Mouse (Mus musculus): Measurements from ENCODE around the gene Hspa1l.
"Not testable (repeated sequence)": the region's sequence is repeated elsewhere in the genome, so short reads cannot be mapped to it uniquely, and the experiment has no call there.

Gene Hspa1l

DNA sequence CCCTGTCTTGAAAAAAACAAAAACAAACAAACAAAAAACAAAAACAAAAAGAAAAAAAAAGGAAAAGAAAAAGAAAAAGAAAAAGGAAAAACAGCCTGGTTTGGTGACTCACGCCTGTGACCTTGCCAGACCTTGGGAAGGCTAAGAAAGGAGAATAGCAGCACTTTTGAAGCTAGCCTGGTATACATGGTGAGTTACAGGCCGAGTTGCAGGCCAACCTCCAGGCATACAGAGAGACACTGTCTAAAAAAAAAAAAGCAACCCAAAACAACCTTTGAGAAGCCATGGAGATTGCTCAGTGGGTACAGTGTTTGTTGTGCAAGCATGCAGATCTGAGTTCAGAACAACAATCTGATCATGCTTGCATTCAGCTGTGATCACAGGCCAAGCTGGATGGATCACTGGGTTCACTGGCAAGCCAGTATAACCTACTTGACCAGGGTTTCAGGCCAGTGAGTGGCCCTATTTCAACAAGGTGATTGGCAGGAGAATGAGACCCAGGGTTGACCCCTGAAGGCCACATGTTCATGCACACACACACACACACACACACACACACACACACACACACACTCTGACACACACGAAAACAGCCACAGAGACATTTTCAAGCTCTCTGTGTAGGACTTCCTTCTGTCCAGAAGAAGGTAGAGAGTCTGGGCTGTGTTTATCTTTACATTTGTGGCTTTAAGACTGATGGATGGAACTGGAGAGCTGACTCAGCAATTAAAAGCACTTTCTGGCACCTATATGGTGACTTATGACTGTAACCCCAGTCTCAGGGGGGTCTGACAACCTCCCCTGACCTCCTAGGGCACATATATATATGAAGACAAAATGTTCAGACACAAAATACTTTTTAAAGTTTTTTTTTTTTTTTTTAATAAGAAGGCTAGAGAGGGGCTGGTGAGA lies 3.3 kb downstream of the Hspa1l start:
- no peak for DNase-seq (ENCODE audit: low spot score in 2 of 2)

DNA sequence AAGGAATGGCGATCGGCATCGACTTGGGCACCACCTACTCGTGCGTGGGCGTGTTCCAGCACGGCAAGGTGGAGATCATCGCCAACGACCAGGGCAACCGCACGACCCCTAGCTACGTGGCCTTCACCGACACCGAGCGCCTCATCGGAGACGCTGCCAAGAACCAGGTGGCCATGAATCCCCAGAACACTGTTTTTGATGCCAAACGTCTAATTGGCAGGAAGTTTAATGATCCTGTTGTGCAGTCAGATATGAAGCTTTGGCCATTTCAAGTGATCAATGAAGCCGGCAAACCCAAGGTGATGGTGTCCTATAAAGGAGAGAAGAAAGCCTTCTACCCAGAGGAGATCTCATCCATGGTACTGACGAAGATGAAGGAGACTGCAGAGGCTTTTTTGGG lies 4.5 kb downstream of the Hspa1l start:
- no peak for DNase-seq (ENCODE audit: low spot score in 2 of 2)

DNA sequence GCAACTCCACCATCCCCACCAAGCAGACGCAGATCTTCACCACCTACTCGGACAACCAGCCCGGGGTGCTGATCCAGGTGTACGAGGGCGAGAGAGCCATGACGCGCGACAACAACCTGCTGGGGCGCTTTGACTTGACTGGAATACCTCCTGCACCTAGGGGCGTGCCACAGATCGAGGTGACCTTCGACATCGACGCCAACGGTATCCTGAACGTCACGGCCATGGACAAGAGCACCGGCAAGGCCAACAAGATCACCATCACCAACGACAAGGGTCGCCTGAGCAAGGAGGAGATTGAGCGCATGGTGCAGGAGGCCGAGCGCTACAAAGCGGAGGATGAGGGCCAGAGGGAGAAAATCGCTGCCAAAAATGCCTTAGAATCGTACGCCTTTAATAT lies 5.7 kb downstream of the Hspa1l start:
- no peak for DNase-seq (ENCODE audit: low spot score in 2 of 2)

DNA sequence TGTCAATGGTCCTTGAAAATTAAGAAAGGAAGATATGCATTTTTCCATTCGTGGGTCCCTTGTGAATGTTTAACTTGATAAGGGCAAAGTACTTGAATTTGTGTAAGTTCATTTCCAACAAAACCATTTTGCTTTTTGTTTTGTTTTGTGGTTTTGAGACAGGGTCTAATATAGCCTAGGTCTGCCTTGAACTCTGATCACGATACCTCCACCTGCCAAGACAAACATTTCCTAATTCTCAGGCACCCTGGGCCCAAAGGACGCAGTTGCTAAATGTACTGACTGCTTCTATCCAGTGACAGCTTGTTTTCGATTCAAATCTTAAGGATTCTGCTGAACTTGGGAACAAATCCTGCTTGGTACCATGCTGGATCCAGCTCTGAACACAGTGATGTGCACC lies 7.1 kb downstream of the Hspa1l start:
- no peak for DNase-seq (ENCODE audit: low spot score in 2 of 2)

DNA sequence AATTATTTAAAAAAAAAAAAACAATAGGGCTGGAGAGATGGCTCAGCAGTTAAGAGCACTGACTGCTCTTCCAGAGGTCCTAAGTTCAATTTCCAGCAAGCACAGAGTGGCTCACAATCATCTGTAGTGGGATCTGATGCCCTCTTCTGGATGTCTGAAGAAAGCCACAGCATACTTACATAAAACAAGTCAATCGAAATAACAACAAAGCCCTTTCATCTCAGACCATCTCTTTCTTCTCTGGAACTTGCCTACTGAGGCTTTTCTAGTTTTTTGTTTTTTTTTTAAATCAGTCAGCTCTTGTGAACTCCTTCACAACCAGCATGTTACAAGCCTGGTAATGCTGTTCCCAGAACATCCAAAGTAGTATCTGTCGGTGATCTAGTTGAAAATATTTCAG lies 8.2 kb downstream of the Hspa1l start:
- DNase-seq (ENCODE audit: low spot score in 2 of 2) = peak in 1 of 2 experiments; percentile 57

DNA sequence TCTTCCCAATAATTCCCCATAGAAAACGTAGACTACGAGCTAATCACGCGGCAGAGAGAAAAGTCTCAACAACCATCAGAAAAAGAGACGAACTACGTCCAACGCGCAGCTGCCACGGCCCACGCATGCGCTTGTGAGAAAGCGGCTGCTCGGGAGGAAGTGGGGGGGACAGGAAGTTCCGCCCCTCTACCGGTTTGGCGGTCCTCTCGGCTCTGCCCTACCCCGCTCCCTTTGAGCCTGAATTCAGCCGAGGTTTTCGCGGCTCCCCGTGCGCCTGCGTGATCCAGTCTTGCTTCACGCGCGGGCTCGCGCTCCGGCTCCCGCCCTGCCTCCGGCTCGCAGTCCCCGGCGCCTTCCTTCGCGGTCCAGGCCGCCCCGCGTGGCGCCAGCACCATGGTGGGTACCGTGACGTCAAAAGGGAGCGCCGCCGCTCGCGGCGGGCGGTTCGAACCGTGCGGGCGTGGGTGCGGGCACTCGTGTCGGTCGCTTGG lies 9.2 kb downstream of the Hspa1l start, which contains the start of gene Lsm2:
Lsm2 (plus strand) TSS at position 173 of the 491 bp plus-strand sequence.
- DNase-seq (ENCODE audit: low spot score in 2 of 2) = peak; percentile 93 to 94

DNA sequence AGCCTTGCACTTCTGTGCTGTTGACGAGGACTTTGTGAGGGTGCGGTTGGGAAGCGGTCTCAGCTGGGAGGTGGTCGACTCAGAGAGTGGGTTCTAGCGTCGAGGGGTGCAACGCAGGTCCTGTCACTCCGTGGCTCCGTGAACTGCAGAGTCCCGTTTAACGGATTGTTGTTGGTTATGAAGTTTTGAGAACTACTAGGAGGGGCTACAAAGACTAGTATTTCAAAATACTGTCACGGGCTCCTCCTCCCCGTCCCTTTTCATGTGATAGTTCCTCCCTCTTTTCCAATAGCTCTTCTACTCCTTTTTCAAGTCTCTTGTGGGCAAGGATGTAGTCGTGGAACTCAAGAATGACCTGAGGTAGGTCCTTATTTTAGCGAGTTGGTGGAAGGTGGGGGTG lies 9.8 kb downstream of the Hspa1l start:
- no peak for DNase-seq (ENCODE audit: low spot score in 2 of 2)

DNA sequence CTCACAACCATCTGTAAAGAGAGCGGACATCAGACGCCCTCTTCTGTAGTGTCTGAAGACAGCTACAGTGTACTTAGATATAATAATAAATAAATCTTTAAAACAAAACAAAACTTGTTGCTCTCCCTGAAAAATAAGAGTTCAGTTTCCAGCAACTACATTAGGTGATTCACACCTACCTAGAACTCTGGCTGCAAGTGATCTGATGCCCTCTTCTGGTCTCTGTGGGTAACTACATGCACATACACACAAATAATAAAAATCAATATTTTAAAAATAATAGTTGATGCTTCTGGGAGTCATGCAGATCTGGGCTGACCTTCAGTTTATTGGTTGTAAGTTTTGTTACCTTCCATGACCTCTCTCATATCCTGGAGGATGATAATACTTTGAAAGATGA lies 11.7 kb downstream of the Hspa1l start:
- no peak for DNase-seq (ENCODE audit: low spot score in 2 of 2)

DNA sequence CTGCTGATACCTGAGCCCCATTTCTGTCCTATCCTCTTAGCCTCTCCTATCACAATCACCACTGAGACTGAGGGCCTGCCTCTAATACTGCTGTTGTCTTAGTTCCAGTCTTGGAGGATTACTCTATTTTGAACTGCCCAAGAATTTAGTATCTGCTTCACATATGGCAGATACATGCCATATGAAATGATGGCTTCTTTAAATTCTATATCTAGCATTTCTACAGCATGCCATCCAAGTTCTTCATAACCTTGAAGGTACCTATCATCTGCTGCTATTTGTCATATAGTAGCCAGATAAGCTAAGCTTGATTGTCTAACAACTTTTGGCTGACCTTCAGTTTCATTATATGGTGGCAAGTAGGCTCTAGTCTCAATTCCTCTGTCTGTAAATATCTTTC lies 22.2 kb downstream of the Hspa1l start:
- DNase-seq (ENCODE audit: low spot score in 2 of 2) = no peak

DNA sequence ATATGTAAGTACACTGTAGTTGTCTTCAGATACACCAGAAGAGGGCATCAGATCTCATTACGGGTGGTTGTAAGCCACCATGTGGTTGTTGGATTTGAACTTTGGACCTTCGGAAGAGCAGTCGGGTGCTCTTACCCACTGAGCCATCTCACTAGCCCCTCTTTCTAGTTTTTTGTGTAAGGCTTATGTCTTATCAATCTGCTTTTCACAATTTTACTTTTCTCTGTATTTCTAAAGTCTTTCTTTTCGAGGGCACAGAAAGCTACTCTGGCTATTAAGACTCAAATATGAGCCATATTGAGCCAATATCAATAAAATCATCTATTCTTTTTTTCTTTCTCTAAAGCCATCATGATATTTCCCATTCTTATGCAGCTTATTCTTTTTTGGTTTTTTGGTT lies 22.7 kb downstream of the Hspa1l start:
- not testable (repeated sequence) for DNase-seq (ENCODE audit: low spot score in 2 of 2)

DNA sequence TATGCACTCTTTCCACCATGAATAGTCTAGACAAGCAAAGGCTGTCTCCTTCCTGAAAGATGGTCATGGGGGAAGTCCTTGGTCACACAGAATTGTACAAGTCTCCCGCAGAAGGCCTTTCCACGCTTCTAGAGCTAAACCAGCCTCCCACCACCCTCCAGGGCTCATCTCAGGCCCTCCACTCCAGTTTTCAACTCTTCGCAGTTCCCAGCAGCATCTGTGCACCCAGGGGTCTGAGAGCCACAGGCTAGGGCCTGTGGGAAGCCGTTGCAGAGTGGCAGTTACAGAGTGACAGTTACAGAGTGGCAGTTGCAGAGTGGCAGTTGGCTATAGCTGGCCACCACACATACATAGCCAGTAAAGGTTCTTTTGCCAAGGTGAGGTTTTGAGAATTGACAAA lies 23.4 kb downstream of the Hspa1l start:
- DNase-seq (ENCODE audit: low spot score in 2 of 2) = not testable (repeated sequence)

DNA sequence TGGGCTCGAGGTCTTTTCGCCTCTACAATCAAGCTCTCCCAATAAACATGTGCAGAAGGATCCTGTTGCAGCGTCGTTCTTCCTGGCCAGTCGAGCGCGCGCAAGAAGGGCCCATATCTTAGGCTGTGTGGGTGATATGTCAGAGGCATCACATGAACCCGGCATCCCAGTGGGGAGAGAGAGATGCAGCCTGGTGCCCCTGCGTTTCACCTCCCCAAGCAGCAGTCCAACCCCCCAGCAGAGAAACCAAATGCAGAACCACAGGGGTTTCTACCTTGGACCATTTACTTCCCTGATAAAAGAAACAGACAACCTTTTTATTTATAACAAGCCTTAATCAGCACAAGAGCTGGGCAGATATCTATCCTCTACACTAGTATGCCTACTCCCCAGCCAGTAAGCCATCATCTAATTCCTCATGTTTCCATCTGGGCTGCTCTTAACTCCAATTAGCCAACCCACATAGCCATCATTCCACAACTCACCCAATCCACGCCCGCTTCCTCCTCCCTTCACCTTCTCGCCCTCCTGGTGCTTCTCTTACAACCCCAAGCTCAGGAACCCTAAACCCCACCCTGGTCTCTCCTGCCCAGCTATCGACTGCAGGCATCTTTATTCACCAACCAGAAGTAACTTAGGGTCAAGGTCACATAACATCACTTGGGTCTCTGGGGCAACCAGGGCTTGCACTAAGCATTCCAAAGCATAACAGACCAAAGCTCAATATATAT lies 24.1 kb downstream of the Hspa1l start:
- no peak for DNase-seq (ENCODE audit: low spot score in 2 of 2)

DNA sequence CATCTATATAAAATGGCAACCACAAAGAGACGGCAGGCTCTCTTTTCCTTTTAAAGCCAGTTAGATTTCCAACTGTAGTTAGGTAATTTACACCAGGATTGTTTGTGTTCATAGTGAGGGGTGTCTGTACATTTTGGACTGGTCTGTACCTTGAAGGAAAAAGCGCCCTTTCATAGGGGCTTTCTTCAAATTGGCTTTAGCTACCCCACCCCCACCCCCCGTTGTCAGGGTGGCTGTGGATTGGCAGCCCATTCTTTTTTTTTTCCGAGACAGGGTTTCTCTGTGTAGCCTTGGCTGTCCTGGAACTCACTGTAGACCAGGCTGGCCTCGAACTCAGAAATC lies 24.6 kb downstream of the Hspa1l start:
- no peak for DNase-seq (ENCODE audit: low spot score in 2 of 2)

DNA sequence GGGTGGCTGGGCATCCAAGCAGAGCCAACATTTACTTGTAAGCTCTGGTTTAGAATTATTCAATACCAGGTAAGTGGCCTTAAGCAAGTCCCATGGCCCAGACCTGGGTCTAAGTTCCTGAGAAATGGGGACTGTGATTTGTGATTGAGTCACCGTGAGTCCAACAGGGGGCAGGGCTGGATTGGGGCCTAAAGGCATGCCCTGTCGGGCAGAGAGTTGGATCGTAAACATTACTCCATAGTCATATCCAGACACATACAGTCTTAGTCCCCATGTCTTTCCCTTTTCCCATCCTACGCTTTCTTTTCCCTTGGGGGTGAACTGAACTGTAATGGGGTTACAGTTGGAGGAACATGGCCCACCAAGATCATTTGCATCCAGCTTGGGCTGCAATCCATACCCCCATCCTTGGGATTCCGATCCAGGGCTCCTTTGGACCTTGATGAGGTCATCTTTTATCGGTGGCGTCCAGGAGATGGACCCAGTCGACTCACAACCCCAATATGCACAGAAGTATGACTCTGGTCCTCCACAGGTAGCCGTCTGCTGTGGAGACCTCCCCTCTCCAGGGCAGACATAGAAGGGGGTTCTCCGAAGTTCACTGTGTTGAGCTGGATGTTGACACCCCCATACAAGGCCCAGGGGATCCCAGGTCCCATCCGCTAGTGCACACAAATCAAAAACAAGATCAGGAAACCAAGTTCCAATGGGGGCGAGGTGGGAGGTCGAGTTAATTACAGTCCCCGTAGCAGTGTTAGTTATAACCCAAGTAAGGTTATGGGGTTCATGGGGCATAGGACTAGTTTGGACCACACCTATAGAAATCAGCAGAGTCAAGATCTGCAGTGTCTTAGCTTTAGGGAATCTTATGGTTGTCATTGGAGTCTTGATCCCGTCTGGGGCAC lies 26.3 kb downstream of the Hspa1l start:
- no peak for DNase-seq (ENCODE audit: low spot score in 2 of 2)

DNA sequence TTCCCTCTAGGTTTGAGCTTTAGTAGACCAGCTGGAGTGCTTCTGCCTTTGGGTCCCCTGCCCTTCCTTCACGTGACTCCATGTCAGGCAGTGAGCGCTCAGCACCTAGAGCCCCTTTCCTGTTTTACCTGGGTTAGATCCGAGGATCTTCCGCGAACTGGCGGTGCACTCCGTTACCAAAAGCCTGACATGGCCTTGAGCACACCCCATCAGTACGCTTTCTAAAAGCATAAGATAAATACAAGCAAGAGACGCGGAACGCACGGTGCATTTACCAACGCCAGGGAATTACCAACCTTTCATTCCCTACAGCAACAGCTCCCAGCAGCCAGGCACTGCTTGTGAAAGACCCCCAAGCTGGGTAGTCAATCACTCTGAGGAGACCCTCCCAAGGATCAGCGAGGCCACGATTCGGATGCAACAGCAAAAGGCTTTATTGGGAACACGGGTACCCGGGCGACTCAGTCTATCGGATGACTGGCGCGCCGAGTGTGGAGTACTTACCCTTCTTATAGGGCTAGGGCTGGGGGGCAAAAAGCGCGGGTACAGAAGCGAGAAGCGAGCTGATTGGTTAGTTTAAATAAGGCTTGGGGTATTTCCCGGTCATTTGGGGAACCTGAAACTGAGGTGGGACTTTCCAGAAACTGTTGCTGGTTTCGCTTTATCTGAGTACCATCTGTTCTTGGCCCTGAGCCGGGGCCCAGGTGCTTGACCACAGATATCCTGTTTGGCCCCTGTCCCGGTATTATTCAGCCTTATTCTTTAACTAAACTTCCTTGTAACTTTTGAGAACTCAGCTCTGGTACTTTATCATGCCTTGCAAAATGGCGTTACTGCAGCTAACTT lies 27.6 kb downstream of the Hspa1l start:
- DNase-seq (ENCODE audit: low spot score in 2 of 2) = not testable (repeated sequence)

DNA sequence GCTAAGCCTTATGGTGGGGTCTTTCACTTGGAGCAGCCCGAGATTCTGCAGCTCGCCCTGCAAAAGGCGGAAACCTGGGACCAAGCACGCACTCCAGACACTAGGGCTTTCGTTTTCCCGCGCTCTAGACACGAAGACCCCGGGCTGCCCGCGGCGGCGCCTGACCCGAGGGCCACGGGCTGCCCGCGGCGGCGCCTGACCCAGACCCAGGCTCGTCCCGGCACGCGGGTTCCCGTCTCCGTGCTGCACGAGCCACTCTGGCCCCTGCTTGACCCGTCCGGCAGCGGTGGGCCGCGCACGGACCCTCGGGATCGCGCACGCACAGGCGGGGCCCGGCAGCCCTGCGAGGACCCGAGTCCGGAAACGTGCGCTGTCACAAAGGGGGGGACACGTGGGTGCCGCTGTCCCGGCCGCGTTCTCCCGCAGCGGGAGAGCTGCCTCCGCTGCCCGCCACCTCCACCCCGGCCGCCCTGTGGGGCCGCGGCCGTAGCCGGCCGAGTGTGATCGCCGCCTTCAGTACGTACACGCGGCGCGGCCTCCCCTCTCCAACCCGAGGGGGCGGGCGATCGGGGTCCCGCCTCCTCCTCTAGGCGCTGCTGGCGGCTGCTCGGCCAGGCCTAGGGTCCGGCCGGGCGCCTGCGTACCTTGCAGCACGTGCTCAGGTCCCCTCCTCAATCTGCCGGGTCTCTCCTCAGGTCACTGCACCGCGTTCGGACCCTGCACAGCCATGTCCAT lies 28.4 kb downstream of the Hspa1l start, which contains the start of gene Vars:
Vars (plus strand) TSS at position 271 of the 735 bp plus-strand sequence.
- peak; percentile 90 for DNase-seq (ENCODE audit: low spot score in 2 of 2)

DNA sequence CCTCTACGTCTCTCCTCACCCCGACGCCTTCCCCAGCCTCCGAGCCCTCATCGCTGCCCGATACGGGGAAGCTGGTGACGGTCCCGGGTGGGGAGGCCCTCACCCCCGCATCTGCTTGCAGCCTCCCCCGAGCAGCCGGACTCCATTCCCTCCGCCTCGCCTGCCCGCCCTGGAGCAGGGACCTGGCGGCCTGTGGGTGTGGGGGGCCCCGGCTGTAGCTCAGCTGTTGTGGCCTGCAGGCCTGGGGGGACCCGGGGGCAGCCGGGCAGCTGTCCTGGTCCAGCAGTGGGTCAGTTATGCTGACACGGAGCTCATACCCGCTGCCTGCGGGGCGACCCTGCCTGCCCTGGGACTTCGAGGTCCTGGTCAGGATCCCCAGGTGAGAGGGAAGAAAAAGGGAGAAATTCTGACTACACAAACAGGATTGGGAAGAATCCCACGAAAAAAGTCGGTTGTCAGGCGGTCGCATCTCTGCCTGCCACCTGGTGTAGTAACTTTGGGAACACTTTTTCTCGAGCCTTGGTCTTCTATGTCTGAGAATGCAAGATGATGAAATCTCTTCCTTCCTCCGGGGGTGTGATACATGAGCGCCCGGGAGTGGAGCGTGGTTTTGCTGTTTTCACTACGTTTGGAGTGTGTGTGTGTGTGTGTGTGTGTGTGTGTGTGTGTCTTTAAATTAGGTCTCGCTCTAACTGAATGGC lies 29.1 kb downstream of the Hspa1l start:
- DNase-seq (ENCODE audit: low spot score in 2 of 2) = peak in 1 of 2 experiments; percentile 31

DNA sequence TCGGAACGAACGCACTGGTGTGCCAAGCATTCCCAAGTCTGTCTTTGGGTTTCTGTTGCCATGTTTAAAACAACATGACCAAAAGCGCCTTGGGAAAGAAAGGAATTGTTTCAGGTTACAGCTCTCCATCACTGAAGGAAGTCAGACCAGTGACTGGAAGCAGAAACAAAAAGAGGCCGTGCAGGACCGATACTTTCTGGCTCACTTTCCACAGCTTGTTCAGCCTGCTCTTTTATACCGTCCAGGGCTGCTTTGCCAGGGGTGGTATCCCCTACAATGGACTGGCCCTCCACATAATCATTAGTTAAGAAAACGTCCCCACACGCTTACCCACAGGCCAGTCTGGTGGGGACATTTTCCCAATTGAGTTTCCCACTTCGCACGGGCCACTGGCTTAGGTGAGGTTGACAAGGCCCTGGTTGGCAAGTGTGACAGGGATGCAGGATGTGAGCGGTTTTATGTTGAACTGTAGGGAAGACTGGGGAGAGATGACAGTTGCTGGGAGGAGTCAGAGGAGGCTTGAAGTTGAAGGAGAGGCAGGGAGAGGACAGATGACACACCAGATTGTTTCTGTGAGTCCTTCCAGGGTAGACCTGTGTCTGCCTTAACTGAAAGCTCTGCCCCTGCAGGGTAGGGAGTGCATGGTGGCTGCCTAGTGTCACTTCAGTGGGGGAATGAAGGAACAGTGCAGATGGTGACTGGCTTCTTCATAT lies 29.8 kb downstream of the Hspa1l start:
- DNase-seq (ENCODE audit: low spot score in 2 of 2) = no peak

Data from heart, adult 9 months (tissue).